Mouse (Mus musculus) limb, embryonic 11.5 days (tissue): ENCODE data around the gene Eid1. TPM values are rescaled to one million over a fixed set of nuclear protein-coding genes. Genes with fewer than 3 reads are reported as not detected.

ENCODE experiments used
- ATAC-seq: fragments of 200-750 bp; cut with Nextera tagmentation; 2 replicates; pipeline ENCODE4 v1.8.0; 2017; ENCODE audit warnings: low read depth; ENCODE audit not compliant: insufficient number of reproducible peaks, low FRiP score, low TSS enrichment
- DNase-seq: peaks from one replicate; pipeline ENCODE4 v3.0.0-alpha.2; 2015; ENCODE audit warnings: low spot score
- H3K27ac ChIP-seq: fragments of 300-500 bp; sonication (generic); replicated peaks from 2 replicates; pipeline ENCODE4 v1.5.1; 2014; ENCODE audit warnings: low read depth, mild to moderate bottlenecking, low read length
- H3K27me3 ChIP-seq: fragments of 300-500 bp; sonication (generic); 2 replicates; pipeline ENCODE4 v1.6.1; 2014; ENCODE audit warnings: mild to moderate bottlenecking, low read length, mixed read lengths; ENCODE audit not compliant: control insufficient read depth, insufficient read depth
- H3K36me3 ChIP-seq: fragments of 300-500 bp; sonication (generic); 2 replicates; pipeline ENCODE4 v1.6.1; 2014; ENCODE audit warnings: mild to moderate bottlenecking, low read length, moderate library complexity, mixed read lengths; ENCODE audit not compliant: control insufficient read depth, insufficient read depth
- H3K4me1 ChIP-seq: fragments of 300-500 bp; sonication (generic); 2 replicates; pipeline ENCODE4 v1.6.1; 2014; ENCODE audit warnings: low read length, mixed read lengths; ENCODE audit not compliant: control insufficient read depth, insufficient read depth
- H3K4me2 ChIP-seq: fragments of 300-500 bp; sonication (generic); 2 replicates; pipeline ENCODE4 v1.6.1; 2014; ENCODE audit warnings: low read depth, mild to moderate bottlenecking, moderate library complexity; ENCODE audit not compliant: severe bottlenecking
- H3K4me3 ChIP-seq: fragments of 300-500 bp; sonication (generic); 2 replicates; pipeline ENCODE4 v1.5.1; 2014; ENCODE audit warnings: low read depth, low read length
- H3K9ac ChIP-seq: fragments of 300-500 bp; sonication (generic); 2 replicates; pipeline ENCODE4 v1.6.1; 2014; ENCODE audit warnings: mild to moderate bottlenecking, low read length
- H3K9me3 ChIP-seq: fragments of 300-500 bp; sonication (generic); 2 replicates; pipeline ENCODE4 v1.6.1; 2016; ENCODE audit warnings: low read length; ENCODE audit not compliant: control insufficient read depth
- WGBS: fragments of 180-500 bp; shearing (Covaris S2); extraction: QIAGEN DNeasy Blood & Tissue Kit; methylation state at CpG from one replicate; pipeline ENCODE4 v1.1.7; 2014; 5-methylcytosine and 5-hydroxymethylcytosine counted together
- polyA plus RNA-seq: library from polyadenylated mRNA; unstranded; fragments of >200 nt; fragmentation: Nextera tagmentation; extraction: Ambion mirVana; gene quantifications from 2 replicates; pipeline ENCODE4 v1.2.1, GENCODE M21; 2014

The Eid1 gene
- polyA plus RNA-seq, 1 experiment from 2014 or later = 232 TPM

- ATAC-seq (no peak), DNase-seq (no peak)
- Histone ChIP-seq H3K4me1 (no peaks in the 10 kb centered on the region), H3K4me3 (no peak overlapping the region), H3K27ac (no peak overlapping the region), H3K9ac (no peak overlapping the region), H3K27me3 (no peaks in the 10 kb centered on the region), H3K36me3 (no peaks in the 10 kb centered on the region), H3K4me2 (no peak overlapping the region), H3K9me3 (no peaks in the 10 kb centered on the region)
- WGBS = 90% methylated on average over 6 of the region's 6 CpGs
Measured at GRCm38 (mm10) chr2:125644912-125645311, 28.0 kb upstream of the Eid1 start.

GRCm38 (mm10) chr2:125650038-125650437 lies 22.9 kb upstream of the Eid1 start:
- H3K9me3 ChIP-seq = no peaks in the 10 kb centered on the region
- WGBS = 90% methylated on average over 5 of the region's 5 CpGs
- no peaks in the 10 kb centered on the region for H3K4me1 ChIP-seq
- H3K36me3 ChIP-seq = no peaks in the 10 kb centered on the region
- H3K27ac ChIP-seq = no peak overlapping the region
- DNase-seq (no peak), ATAC-seq (no peak)
- H3K4me3 ChIP-seq = no peak overlapping the region
- H3K9ac ChIP-seq = no peak overlapping the region
- H3K27me3 ChIP-seq = no peaks in the 10 kb centered on the region
- H3K4me2 ChIP-seq = no peak overlapping the region

GRCm38 (mm10) chr2:125650742-125651352 lies 22.0 kb upstream of the Eid1 start:
- no peak overlapping the region for H3K9ac ChIP-seq
- no peaks in the 10 kb centered on the region for H3K4me1 ChIP-seq
- WGBS = 90% methylated on average over 14 of the region's 14 CpGs
- no peak overlapping the region for H3K4me2 ChIP-seq
- H3K27ac ChIP-seq = no peak overlapping the region
- H3K36me3 ChIP-seq = no peaks in the 10 kb centered on the region
- H3K27me3 ChIP-seq = no peaks in the 10 kb centered on the region
- DNase-seq (no peak), ATAC-seq (no peak)
- H3K4me3 ChIP-seq = no peak overlapping the region
- H3K9me3 ChIP-seq = no peaks in the 10 kb centered on the region

- 92% methylated on average over 8 of the region's 8 CpGs for WGBS
- Histone ChIP-seq H3K27me3 (no peaks in the 10 kb centered on the region), H3K27ac (no peak overlapping the region), H3K9me3 (no peaks in the 10 kb centered on the region), H3K36me3 (no peaks in the 10 kb centered on the region), H3K4me2 (no peak overlapping the region), H3K9ac (no peak overlapping the region), H3K4me3 (no peak overlapping the region), H3K4me1 (no peaks in the 10 kb centered on the region)
- no peak for DNase-seq
- no peak for ATAC-seq
Measured at GRCm38 (mm10) chr2:125651563-125651962, 21.3 kb upstream of the Eid1 start.

- H3K4me3 ChIP-seq = no peak overlapping the region
- no peak for DNase-seq
- H3K27ac ChIP-seq = no peak overlapping the region
- no peaks in the 10 kb centered on the region for H3K36me3 ChIP-seq
- no peak overlapping the region for H3K9ac ChIP-seq
- H3K9me3 ChIP-seq = no peaks in the 10 kb centered on the region
- H3K4me2 ChIP-seq = no peak overlapping the region
- no peaks in the 10 kb centered on the region for H3K4me1 ChIP-seq
- 92% methylated on average over 2 of the region's 2 CpGs for WGBS
- ATAC-seq = no peak
- no peaks in the 10 kb centered on the region for H3K27me3 ChIP-seq
Measured at GRCm38 (mm10) chr2:125653286-125653685, 19.6 kb upstream of the Eid1 start.

GRCm38 (mm10) chr2:125655391-125655790 lies 17.5 kb upstream of the Eid1 start:
- DNase-seq (no peak), ATAC-seq (no peak)
- no peak overlapping the region for H3K9ac ChIP-seq
- WGBS = 93% methylated on average over 9 of the region's 9 CpGs
- no peaks in the 10 kb centered on the region for H3K27me3 ChIP-seq
- no peaks in the 10 kb centered on the region for H3K4me1 ChIP-seq
- H3K27ac ChIP-seq = no peak overlapping the region
- H3K4me2 ChIP-seq = no peak overlapping the region
- no peaks in the 10 kb centered on the region for H3K36me3 ChIP-seq
- no peaks in the 10 kb centered on the region for H3K9me3 ChIP-seq
- no peak overlapping the region for H3K4me3 ChIP-seq

- WGBS = 18% methylated on average over 10 of the region's 10 CpGs
- Histone ChIP-seq H3K27me3 (no peaks in the 10 kb centered on the region), H3K4me2 (peak overlapping the region; percentile 41), H3K27ac (no peak overlapping the region), H3K4me1 (0 out of 2 replicates have a peak, but pooled peaks cover 3% of the 10 kb centered on the region), H3K36me3 (no peaks in the 10 kb centered on the region), H3K9ac (peak overlapping the region; percentile 57), H3K9me3 (no peaks in the 10 kb centered on the region), H3K4me3 (no peak overlapping the region)
- DNase-seq (peak; percentile 82), ATAC-seq (peak; percentile 56; the same call in 1 of the 2 replicates)
Measured at GRCm38 (mm10) chr2:125659823-125660536, 12.9 kb upstream of the Eid1 start.

- Histone ChIP-seq H3K27ac (no peak overlapping the region), H3K9ac (peak overlapping the region; percentile 57), H3K9me3 (no peaks in the 10 kb centered on the region), H3K36me3 (no peaks in the 10 kb centered on the region), H3K4me1 (0 out of 2 replicates have a peak, but pooled peaks cover 3% of the 10 kb centered on the region), H3K4me2 (peak overlapping the region; percentile 41), H3K27me3 (no peaks in the 10 kb centered on the region), H3K4me3 (peak overlapping the region; percentile 23; the same call in 1 of the 2 replicates)
- WGBS = 28% methylated on average over 20 of the region's 20 CpGs
- DNase-seq = peak; percentile 59
- ATAC-seq = peak; percentile 71
Measured at GRCm38 (mm10) chr2:125660537-125661130, 12.3 kb upstream of the Eid1 start.
